Mouse (Mus musculus): Measurements from ENCODE around the gene Olfr49.
"Not testable (repeated sequence)": the region's sequence is repeated elsewhere in the genome, so short reads cannot be mapped to it uniquely, and the experiment has no call there.

The Olfr49 gene

DNA sequence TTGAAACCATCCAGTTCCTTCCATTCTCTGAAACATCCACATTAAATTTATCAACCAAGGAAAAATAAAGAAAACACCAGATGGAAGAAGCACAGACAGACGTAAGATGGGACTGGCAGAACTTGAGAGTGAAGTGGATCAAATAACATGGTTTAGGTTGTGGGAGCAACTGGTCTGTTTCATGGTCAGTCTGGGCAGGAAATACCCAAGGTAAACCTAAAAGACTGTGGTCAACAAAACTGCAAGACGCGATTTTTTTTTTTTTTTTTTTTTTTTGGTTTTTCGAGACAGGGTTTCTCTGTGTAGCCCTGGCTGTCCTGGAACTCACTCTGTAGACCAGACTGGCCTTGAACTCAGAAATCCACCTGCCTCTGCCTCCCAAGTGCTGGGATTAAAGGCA lies 54.9 kb downstream of the Olfr49 start:
- DNase-seq, result not testable (repeated sequence)

DNA sequence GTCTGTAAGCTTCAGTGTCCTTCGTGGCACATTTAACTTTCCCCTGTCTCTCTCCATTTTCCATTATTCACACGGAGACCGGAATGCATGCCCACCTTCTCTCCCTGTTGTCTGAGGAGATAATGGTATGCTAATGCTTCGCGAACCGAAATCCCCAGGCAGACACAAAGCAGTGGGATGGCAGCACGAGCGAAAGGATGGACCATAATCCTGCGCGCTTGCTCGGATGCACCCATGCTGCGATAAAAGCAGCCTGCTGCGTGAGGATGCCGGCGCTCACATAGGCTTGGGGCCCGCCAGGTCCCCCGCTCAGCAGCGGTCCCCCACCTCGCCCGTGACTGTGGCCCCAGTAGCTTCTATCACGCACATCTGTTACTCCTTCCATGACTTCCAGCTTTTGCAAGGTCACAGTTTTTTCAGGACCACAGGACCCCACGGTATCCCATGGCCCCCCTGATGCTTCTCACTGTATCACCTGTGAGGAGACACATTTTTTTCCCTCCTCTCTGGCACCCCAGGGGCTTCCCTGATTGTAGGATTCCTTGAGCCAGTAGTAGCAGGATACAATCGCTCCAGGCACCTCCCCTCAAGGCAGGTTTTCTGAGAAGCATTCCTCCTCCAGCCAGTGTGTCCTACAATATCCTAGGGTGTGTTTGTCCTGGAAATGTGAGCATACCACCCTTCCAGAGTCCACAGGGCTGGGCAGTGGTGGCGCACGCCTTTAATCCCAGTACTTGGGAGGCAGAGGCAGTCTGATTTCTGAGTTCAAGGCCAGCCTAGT lies 55.6 kb downstream of the Olfr49 start:
- no peak for DNase-seq

DNA sequence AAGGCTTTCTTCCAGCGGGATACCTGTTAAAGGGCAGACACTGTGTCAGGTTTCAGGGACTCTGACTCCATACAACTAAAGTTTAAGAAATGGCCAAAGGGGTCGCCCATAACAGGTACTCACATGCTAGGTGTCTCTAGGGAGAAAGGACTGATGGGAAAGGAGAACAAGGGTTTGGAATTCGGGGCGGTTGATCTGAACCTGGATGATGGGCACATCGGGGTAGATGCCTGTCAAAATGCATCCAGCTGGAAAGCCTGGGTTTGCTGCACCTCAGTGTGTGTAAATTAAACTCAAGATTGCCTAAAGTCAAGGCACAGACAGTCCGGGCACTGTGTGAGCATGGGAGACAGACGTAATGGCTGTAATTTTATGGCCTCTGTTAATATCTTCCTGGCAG lies 56.2 kb downstream of the Olfr49 start:
- DNase-seq, result no peak

Data from B cell, adult 2 months (primary cell).